Mouse (Mus musculus) heart, embryonic 12.5 days (tissue): ENCODE results near the gene Olfr108. TPM values are rescaled to one million over a fixed set of nuclear protein-coding genes. Genes with fewer than 3 reads are reported as not detected.

Source experiments
- ATAC-seq: fragments of 200-750 bp; cut with Nextera tagmentation; 2 replicates; pipeline ENCODE4 v1.8.0; 2017; ENCODE audit warnings: moderate TSS enrichment, moderate library complexity; ENCODE audit not compliant: insufficient number of reproducible peaks, low FRiP score
- H3K27ac ChIP-seq: fragments of 300-500 bp; sonication (generic); 2 replicates; pipeline ENCODE4 v1.5.1; 2016; ENCODE audit warnings: mild to moderate bottlenecking, moderate library complexity; ENCODE audit not compliant: poor library complexity, severe bottlenecking
- H3K27me3 ChIP-seq: fragments of 300-500 bp; sonication (generic); replicated peaks from 2 replicates; pipeline ENCODE4 v1.6.1; 2016; ENCODE audit warnings: mild to moderate bottlenecking, moderate library complexity
- H3K36me3 ChIP-seq: fragments of 300-500 bp; sonication (generic); 2 replicates; pipeline ENCODE4 v1.6.1; 2016; ENCODE audit warnings: mild to moderate bottlenecking, moderate library complexity
- H3K4me1 ChIP-seq: fragments of 300-500 bp; sonication (generic); replicated peaks from 2 replicates; pipeline ENCODE4 v1.6.1; 2016; ENCODE audit warnings: mild to moderate bottlenecking
- H3K4me2 ChIP-seq: fragments of 300-500 bp; sonication (generic); 2 replicates; pipeline ENCODE4 v1.6.1; 2016; ENCODE audit warnings: mild to moderate bottlenecking, moderate library complexity
- H3K4me3 ChIP-seq: fragments of 300-500 bp; sonication (generic); 2 replicates; pipeline ENCODE4 v1.5.1; 2016; ENCODE audit warnings: mild to moderate bottlenecking
- H3K9ac ChIP-seq: fragments of 300-500 bp; sonication (generic); 2 replicates; pipeline ENCODE4 v1.6.1; 2016; ENCODE audit warnings: mild to moderate bottlenecking, moderate library complexity
- H3K9me3 ChIP-seq: fragments of 300-500 bp; sonication (generic); replicated peaks from 2 replicates; pipeline ENCODE4 v1.6.1; 2016; ENCODE audit warnings: mild to moderate bottlenecking, moderate library complexity
- WGBS: fragments of 180-500 bp; shearing (Covaris S2); methylation state at CpG from one replicate; pipeline ENCODE4 v1.1.7; 2016; 5-methylcytosine and 5-hydroxymethylcytosine counted together
- polyA plus RNA-seq: library from polyadenylated mRNA; unstranded; fragments of >200 nt; fragmentation: Nextera tagmentation; extraction: Ambion mirVana; gene quantifications from 2 replicates; pipeline ENCODE4 v1.2.1, GENCODE M21; 2016

Gene Olfr108
- polyA plus RNA-seq: not detected in 2 replicates

DNA sequence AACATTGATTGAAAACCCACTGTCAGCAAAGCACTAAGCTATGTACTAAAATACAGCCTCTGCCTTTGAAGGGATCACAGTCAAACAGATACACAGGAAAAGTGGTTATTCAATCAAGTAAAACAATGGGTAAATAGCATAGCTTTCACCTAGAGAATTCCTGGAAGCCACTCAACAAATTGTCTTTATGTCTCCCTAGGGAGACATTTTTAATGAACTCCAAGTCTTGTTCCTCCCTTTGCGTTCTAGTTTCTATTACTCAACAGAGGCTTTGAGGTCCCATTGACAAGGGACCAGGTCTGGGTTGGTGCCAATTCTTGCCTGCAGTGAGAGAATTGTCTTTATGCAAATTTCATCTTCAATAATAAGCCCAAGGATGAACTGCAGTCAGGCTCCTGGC lies at the start of gene Olfr108:
Gene Olfr108, plus strand, starts transcription at position 301 of the 400 bp plus-strand sequence.
- Histone ChIP-seq H3K36me3 (no peaks in the 10 kb centered on the region), H3K27ac (no peak within 1 kb of the TSS), H3K4me3 (no peak within 1 kb of the TSS), H3K4me1 (no peaks in the 10 kb centered on the region), H3K4me2 (no peak within 1 kb of the TSS), H3K9me3 (no peaks in the 10 kb centered on the region), H3K9ac (no peak within 1 kb of the TSS), H3K27me3 (no peaks in the 10 kb centered on the region)
- no peak for ATAC-seq
- 84% methylated on average over 1 of the region's 1 CpGs for WGBS

DNA sequence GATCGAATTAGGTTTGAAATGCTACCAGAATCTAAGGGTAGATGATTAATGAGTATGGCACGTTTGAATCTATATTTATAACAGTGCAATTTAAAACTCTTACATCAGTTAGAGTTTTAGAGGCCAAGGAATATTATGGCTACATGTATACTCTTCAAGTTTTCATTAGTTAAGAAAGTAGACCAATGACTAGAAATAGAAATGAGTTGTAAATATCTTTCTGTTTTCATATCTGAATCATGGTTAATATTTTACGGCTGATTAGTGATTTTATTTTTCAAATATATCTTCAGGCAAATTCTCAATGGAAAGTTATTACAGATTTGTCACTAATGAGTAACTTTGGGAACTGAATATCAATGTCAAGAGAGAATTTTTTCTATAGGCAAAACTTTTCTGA lies 46.4 kb upstream of the Olfr108 start, which contains the start of gene Olfr107:
Gene Olfr107, plus strand, starts transcription at position 301 of the 400 bp plus-strand sequence.
- 66% methylated on average over 3 of the region's 3 CpGs for WGBS
- H3K27me3 ChIP-seq: no peaks in the 10 kb centered on the region
- no peaks in the 10 kb centered on the region for H3K4me1 ChIP-seq
- H3K4me2 ChIP-seq: no peak within 1 kb of the TSS
- no peak within 1 kb of the TSS for H3K4me3 ChIP-seq
- H3K9me3 ChIP-seq: 0 out of 2 replicates have a peak, but pooled peaks cover 5% of the 10 kb centered on the region
- no peak for ATAC-seq
- no peaks in the 10 kb centered on the region for H3K36me3 ChIP-seq
- H3K27ac ChIP-seq: no peak within 1 kb of the TSS
- H3K9ac ChIP-seq: no peak within 1 kb of the TSS

DNA sequence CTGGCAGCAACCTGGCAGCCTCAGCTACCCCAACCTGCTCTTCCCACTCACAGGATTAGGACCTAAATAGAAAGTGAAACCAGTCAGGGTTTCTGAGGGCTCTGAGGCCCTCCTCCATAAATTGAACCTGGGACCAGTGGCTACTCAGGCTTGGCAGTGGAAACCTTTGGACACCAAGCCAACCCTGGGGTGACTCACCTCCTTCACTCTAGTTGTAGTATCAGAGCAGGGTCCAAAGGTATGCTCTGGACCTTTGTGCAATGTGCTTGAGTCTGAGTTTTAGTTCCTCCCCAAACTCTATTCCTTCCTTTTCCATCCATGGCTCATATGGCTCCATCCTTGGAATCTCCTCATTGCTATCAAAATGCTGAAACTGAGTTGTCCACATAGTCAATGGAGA lies 31.9 kb upstream of the Olfr108 start:
- no peak overlapping the region for H3K27ac ChIP-seq
- no peak for ATAC-seq
- H3K9ac ChIP-seq: no peak overlapping the region

DNA sequence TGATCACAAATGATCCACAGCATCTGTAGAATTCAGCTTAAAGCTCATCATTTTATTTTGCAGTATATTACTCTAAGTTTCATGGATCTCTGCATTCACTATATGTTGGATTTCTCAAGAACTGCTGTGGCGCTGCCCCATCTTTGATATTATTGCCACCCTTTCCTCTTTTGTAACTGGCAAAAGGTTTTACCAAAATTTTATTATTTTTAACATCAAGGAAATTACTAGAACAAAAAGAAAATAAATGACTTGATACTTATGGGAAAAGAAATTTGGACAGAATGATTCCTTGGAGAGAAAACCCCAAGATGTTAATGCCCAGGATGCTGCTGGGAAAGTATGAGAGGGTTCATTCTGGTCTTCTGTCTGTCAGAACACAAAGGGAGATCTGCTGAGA lies 13.3 kb downstream of the Olfr108 start, which contains the start of gene Olfr109:
Gene Olfr109, plus strand, starts transcription at position 301 of the 400 bp plus-strand sequence.
- Histone ChIP-seq H3K4me1 (no peaks in the 10 kb centered on the region), H3K36me3 (no peaks in the 10 kb centered on the region), H3K27ac (no peak within 1 kb of the TSS), H3K9me3 (no peaks in the 10 kb centered on the region), H3K9ac (no peak within 1 kb of the TSS), H3K27me3 (no peaks in the 10 kb centered on the region), H3K4me3 (no peak within 1 kb of the TSS), H3K4me2 (no peak within 1 kb of the TSS)
- 72% methylated on average over 1 of the region's 1 CpGs for WGBS
- ATAC-seq: no peak

More for the DNA sequence above, 31.9 kb upstream of the Olfr108 start:
- Histone ChIP-seq H3K36me3 (no peaks in the 10 kb centered on the region), H3K9me3 (0 out of 2 replicates have a peak, but pooled peaks cover 6% of the 10 kb centered on the region), H3K27me3 (no peaks in the 10 kb centered on the region), H3K4me3 (no peak overlapping the region), H3K4me1 (no peaks in the 10 kb centered on the region), H3K4me2 (no peak overlapping the region)

DNA sequence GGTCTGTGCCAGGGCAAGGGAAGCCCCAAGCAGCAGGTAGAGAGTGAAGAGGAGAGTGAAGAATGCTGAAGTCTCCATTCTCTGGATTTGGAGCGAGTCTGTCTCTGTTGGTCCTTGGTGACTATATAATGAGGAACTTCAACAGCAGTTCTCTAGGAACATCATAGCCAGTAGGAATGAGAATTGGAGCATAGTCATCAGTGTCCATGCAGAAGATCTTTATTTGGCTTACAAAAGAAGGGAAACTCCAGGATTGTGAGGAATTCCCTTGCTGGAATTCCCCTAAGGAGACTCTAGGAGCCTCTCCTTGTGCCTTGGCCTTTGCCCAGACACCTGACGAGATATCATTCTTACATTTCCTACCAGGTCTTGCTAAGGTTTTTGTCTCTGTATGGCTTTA lies 38.2 kb downstream of the Olfr108 start, which contains the start of gene H2-M2:
Gene H2-M2, minus strand, starts transcription at position 101 of the 400 bp plus-strand sequence.
- Histone ChIP-seq H3K27me3 (no peaks in the 10 kb centered on the region), H3K4me3 (no peak within 1 kb of the TSS), H3K27ac (no peak within 1 kb of the TSS), H3K36me3 (no peaks in the 10 kb centered on the region), H3K4me2 (no peak within 1 kb of the TSS), H3K9ac (no peak within 1 kb of the TSS), H3K9me3 (peaks cover 21% of the 10 kb centered on the region), H3K4me1 (no peaks in the 10 kb centered on the region)
- ATAC-seq: no peak
- 66% methylated on average over 2 of the region's 2 CpGs for WGBS

DNA sequence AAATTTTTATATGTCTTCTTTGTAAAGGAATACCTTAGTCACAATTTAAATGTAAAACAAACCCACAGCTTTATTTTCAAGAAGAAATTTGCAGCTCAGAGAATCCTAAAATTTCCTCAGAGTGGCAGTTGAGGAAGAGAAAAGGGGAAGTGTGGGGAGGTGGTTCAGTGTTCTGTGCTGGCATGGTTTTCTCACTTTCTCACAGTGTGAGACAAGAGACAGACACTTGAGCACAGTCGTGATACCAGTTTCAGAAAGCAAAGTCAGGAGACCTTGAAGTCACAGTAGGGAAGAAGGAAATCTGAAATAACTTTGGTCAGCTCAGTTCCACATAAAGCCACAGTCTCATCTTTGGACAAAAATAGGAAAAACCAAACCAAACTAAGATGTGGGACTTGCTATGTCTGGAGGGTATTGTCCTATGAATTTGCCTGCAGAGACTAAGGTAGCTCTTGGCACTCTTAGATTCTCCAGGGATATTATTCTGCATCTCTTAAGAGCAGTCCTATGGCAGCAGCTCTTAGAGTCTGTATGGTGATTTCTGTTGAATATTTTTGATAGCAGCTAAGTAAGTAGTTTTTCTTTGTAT lies 46.7 kb downstream of the Olfr108 start, which contains the start of gene Olfr110:
Gene Olfr110, plus strand, starts transcription at position 539 of the 589 bp plus-strand sequence.
- Histone ChIP-seq H3K27ac (no peak within 1 kb of the TSS), H3K9ac (no peak within 1 kb of the TSS), H3K27me3 (no peaks in the 10 kb centered on the region), H3K36me3 (no peaks in the 10 kb centered on the region), H3K4me3 (no peak within 1 kb of the TSS), H3K9me3 (no peaks in the 10 kb centered on the region), H3K4me1 (no peaks in the 10 kb centered on the region), H3K4me2 (no peak within 1 kb of the TSS)
- 23% methylated on average over 1 of the region's 1 CpGs for WGBS
- no peak for ATAC-seq

Other genes with a start within 250 kb of the Olfr108 start
- not detected in 2 replicates for gene Olfr94, start 244.5 kb upstream of the Olfr108 start, polyA plus RNA-seq
- gene Olfr95, start 232.4 kb upstream of the Olfr108 start, polyA plus RNA-seq: not detected in 2 replicates
- not detected in 2 replicates for gene Olfr96, start 225.3 kb upstream of the Olfr108 start, polyA plus RNA-seq
- not detected in 2 replicates for gene Olfr97, start 208.2 kb upstream of the Olfr108 start, polyA plus RNA-seq
- not detected in 2 replicates for gene Olfr98, start 181.7 kb upstream of the Olfr108 start, polyA plus RNA-seq
- 0.57 and 0.74 TPM in 2 replicates for gene H2-M3, start 175.3 kb upstream of the Olfr108 start, polyA plus RNA-seq
- not detected in 2 replicates for gene Olfr99, start 162.0 kb upstream of the Olfr108 start, polyA plus RNA-seq
- gene Olfr101, start 141.2 kb upstream of the Olfr108 start, polyA plus RNA-seq: not detected in 2 replicates
- gene Olfr102, start 128.4 kb upstream of the Olfr108 start, polyA plus RNA-seq: not detected in 2 replicates
- not detected in 2 replicates for gene Olfr103, start 105.8 kb upstream of the Olfr108 start, polyA plus RNA-seq
- not detected in 2 replicates for gene Olfr104-ps, start 85.9 kb upstream of the Olfr108 start, polyA plus RNA-seq
- not detected in 2 replicates for gene Olfr105-ps, start 66.4 kb upstream of the Olfr108 start, polyA plus RNA-seq
- not detected in 2 replicates for gene Olfr106-ps, start 55.1 kb upstream of the Olfr108 start, polyA plus RNA-seq
- gene Olfr107, start 46.3 kb upstream of the Olfr108 start, polyA plus RNA-seq: not detected in 2 replicates
- not detected in 2 replicates for gene Olfr109, start 13.4 kb downstream of the Olfr108 start, polyA plus RNA-seq
- gene H2-M2, start 38.1 kb downstream of the Olfr108 start, polyA plus RNA-seq: not detected in 2 replicates
- gene Olfr110, start 47.0 kb downstream of the Olfr108 start, polyA plus RNA-seq: not detected in 2 replicates
- 0.10 TPM in 1 of 2 replicates, not detected in the other for gene Olfr111, start 62.5 kb downstream of the Olfr108 start, polyA plus RNA-seq
- gene Olfr112, start 124.0 kb downstream of the Olfr108 start, polyA plus RNA-seq: not detected in 2 replicates
- gene Olfr113, start 132.2 kb downstream of the Olfr108 start, polyA plus RNA-seq: not detected in 2 replicates
- not detected in 2 replicates for gene Olfr114, start 147.3 kb downstream of the Olfr108 start, polyA plus RNA-seq
- gene Olfr115, start 181.6 kb downstream of the Olfr108 start, polyA plus RNA-seq: not detected in 2 replicates
- gene Olfr116, start 181.7 kb downstream of the Olfr108 start, polyA plus RNA-seq: not detected in 2 replicates
- not detected in 2 replicates for gene Olfr117, start 218.3 kb downstream of the Olfr108 start, polyA plus RNA-seq
- gene Olfr118, start 221.5 kb downstream of the Olfr108 start, polyA plus RNA-seq: not detected in 2 replicates